Mouse (Mus musculus): ENCODE results near the gene Pfdn4.

Pfdn4 gene

DNA sequence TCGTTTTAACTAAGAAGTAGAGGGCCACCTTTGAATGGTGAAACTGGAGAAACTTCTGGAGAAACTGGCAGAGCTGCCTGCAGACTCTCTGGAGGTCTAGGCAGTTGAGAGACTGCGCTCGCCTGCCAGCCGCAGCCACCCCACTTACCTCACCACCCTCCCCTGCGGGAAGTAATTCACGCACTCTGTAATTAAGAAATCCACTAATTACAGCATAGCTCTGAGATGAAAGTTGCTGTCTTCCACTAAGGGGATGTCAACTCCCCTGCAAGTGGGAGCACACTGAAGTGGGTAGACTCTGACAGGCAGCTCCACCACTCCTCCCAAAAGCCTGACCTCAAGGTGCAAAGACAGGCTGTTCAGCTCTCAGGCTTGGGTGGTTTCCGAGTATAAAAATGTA, 55.9 kb downstream of the Pfdn4 start:
- DNase-seq: no peak

DNA sequence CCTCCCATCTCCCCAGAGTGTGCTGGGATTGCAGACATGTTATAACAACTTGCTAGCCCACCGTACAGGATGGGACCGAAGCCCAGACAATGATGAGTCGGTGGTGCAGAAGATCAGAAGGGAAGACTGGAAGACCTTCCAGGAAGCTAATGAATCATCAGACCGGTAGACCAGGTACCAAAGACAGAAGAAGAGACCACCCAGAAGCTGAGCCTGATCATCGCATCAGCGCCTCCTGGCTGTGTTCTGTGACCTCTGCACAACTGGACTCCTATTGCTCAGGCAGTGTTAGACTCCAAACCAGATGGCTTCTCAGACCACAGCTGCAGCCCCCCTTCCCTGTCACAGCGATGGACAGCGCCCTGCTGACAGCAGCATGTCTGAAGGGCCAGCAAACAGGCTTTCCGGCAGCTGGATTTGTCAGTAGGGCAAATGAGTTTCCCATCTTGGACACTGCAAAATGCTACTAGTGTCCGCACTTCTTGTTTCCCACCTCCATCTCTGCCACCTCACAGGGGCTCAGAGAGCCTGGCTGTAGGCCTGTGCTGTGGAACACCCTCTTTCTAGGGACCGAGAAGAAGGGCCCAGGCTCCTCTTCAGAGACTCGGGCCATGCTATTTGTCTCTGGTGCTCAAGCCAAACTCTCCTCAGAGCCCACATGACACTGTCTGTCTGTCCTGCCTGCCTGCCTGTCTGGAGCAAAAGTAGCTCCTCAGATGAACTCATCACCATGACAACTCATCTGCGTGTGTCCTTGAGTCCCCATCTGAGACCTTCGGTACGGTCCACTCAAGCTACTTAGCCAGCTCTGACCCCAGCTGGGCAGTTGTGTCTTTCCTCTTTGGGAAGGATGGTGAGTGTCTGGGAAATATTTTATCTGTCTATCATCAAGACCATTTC, 68.0 kb downstream of the Pfdn4 start:
- no peak for DNase-seq

DNA sequence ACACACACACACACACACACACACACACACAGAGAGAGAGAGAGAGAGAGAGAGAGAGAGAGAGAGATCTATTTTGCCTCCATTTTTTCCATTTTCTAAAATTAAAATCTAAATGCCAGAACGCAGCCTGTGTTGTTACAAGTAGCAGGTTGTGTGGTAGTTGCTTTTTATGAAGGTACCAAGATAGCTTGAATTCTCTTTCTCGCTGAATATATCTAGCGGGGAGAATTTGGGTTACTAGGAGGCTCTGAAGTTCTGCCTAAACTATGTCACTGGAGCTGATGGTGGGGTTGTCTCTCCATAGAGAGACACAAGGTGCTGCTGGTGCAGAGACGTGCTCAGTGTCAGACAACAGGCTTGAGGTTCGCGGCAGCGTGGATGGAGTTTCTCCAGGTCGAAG, 68.8 kb downstream of the Pfdn4 start:
- no peak for DNase-seq

Measured in B cell, adult 2 months (primary cell).